Mouse (Mus musculus) kidney, postnatal 4 days (tissue): ENCODE results near the gene Slc45a1.
"Not testable (repeated sequence)": the region's sequence is repeated elsewhere in the genome, so short reads cannot be mapped to it uniquely, and the experiment has no call there.

Experiments used
- DNase-seq, 2 experiments: peaks; one replicate each; pipeline ENCODE4 v3.0.0; 2021; ENCODE audit warnings: mixed read lengths in 2 of 2

The Slc45a1 gene

GRCm38 (mm10) chr4:150601489-150601888, 50.5 kb downstream of the Slc45a1 start:
- no peak for DNase-seq

GRCm38 (mm10) chr4:150600503-150600902, 51.5 kb downstream of the Slc45a1 start:
- DNase-seq: not testable (repeated sequence)

GRCm38 (mm10) chr4:150599119-150599992, 52.6 kb downstream of the Slc45a1 start:
- DNase-seq: peak in 1 of 2 experiments; percentile 55

GRCm38 (mm10) chr4:150598686-150599085, 53.3 kb downstream of the Slc45a1 start:
- DNase-seq: peak in 1 of 2 experiments; percentile 40

- DNase-seq: no peak
Measured at GRCm38 (mm10) chr4:150595991-150596390, 56.0 kb downstream of the Slc45a1 start.

- no peak for DNase-seq
Measured at GRCm38 (mm10) chr4:150595071-150595470, 56.9 kb downstream of the Slc45a1 start.

GRCm38 (mm10) chr4:150594298-150594829, 57.6 kb downstream of the Slc45a1 start:
- DNase-seq: no peak

- DNase-seq: no peak
Measured at GRCm38 (mm10) chr4:150593473-150594217, 58.3 kb downstream of the Slc45a1 start.

GRCm38 (mm10) chr4:150592087-150592486, 59.9 kb downstream of the Slc45a1 start:
- DNase-seq: no peak

GRCm38 (mm10) chr4:150591602-150592001, 60.4 kb downstream of the Slc45a1 start:
- no peak for DNase-seq

GRCm38 (mm10) chr4:150590621-150591282, 61.2 kb downstream of the Slc45a1 start:
- DNase-seq: peak; percentile 40 to 60

GRCm38 (mm10) chr4:150588300-150588621, 63.7 kb downstream of the Slc45a1 start:
- DNase-seq: no peak

- DNase-seq: no peak
Measured at GRCm38 (mm10) chr4:150587597-150588299, 64.2 kb downstream of the Slc45a1 start.

- DNase-seq: no peak
Measured at GRCm38 (mm10) chr4:150586275-150586674, 65.7 kb downstream of the Slc45a1 start.

- no peak for DNase-seq
Measured at GRCm38 (mm10) chr4:150585800-150586199, 66.2 kb downstream of the Slc45a1 start.

GRCm38 (mm10) chr4:150583777-150584135, 68.2 kb downstream of the Slc45a1 start:
- no peak for DNase-seq

- peak; percentile 74 to 85 for DNase-seq
Measured at GRCm38 (mm10) chr4:150582966-150583776, 68.8 kb downstream of the Slc45a1 start.

GRCm38 (mm10) chr4:150581931-150582723, 69.8 kb downstream of the Slc45a1 start:
- DNase-seq: no peak
